Mouse (Mus musculus): ENCODE data around the gene Grsf1.

- TF ChIP-seq CTCF (IDR thresholded peaks at IDR 0.05; ENCODE audit: borderline replicate concordance, insufficient read depth, low read depth, low read length) (no peak), POLR2A (IDR thresholded peaks at IDR 0.05; ENCODE audit: borderline replicate concordance, insufficient read depth, low read length) (no peak)
Measured at GRCm38 (mm10) chr5:88616988-88617387, 59.0 kb downstream of the Grsf1 start.

All from cerebellum, adult 2 months (tissue).